Mouse (Mus musculus) spleen, embryonic (tissue): ENCODE measurements at regions not wholly inside any gene's neighbourhood (a gene's known extent, or its start where the extent isn't known, plus 50 kb on each side); places are given as distances from the start of the nearest gene placed in this dataset.

Experiments used
- CTCF ChIA-PET: fragments of 350-600 bp; sonication (Branson Sonifier 250); formaldehyde crosslinking; loops from one replicate; lab custom pipeline; 2022; lab: Charles Lee

DNA sequence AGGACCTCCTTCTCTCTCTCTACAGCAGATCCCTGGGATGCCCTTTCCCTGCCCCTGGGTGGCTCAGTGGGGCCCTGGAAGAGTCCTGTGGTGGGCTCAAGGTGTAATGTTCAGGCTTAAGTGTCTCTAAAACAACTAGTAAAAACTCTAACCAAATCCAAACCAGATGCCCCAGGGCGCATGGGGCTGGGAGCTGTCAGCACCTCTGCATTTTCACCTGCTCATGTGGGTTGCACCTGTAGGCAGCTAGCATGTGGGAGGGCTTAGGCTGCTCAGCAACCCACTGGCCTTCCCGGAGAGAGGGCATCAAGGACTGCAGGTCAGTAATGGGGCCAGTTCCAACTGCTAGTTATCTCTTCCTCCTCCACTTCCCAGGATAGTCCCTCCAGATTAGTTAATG, 104.8 kb upstream of the Gm12830 start:
- CTCF ChIA-PET = no interaction called here

DNA sequence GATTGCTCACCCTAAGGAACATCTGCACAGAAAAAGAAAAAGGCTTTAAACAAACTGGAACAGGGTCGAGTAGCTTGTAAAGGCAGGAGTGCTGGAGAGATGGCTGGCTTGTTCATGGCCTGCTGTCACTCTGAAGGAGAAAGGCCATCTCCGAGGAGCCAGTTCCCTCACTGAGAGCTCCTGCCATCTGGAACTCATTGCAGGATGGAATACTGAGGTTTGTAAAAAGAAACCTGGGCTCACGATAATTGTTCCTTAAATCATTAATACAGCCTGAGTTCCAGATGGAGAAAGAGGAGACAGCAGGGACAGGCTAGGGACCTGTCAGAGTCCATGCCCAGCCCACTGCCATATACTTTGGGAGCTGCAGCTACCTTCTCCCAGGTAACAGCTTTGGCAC, 100.8 kb upstream of the Gm12830 start:
- CTCF ChIA-PET = no interaction called here

DNA sequence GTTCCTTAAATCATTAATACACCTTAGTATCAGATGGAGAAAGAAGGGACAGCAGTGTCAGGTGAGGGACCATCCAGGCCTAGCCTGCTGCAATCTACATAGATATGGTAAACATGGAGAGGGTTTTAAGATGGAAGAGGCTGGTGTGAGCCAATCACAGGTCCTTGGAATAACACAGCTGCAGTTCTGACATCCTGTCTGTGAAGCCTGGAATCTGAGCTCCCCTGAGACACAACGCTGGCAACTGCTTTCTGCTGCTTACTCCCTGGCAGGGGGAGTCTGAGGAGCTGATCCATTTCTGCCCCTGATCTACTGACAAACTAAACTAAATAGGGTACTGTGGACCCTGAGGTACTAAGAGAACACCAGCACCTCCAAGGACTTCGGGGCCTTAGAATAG, 100.1 kb upstream of the Gm12830 start:
- CTCF ChIA-PET = no interaction called here

DNA sequence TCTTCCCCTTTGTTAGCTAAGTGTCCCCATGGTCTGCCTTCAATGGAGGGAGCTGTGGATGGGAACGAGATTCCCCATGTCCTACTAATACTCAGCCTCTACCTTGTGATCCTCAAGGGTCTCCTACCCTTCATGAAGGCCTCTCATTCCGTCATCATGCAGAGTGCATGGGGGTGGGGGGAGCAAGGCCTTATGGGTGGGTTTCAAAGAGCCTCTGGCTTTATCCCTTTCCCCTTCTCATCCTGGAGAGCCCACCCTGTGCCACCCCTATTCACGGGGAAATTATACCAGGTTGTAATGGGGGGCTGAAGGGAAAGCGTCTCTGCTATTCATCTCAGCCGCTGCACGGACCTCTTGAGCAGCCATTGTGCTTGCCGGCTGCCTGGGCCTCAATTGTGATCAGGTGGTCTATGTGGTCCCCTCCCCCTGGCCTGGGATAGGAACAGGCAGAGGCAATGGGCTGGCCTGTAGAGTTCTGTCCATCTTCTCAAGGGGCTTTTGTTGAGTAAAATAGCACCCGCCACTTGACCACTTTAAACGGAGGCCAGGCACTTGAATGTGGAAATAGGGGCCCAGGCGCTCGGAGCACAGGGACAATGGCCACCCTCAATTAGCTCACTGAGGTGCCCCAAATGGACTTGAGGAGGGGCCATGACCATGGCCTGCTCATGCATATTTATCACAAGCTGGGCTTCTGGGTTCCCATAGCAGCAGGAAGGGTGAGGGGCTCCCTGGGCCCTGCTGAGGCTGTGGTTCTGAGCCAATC, 93.1 kb upstream of the Gm12830 start:
- CTCF ChIA-PET = no interaction called here

DNA sequence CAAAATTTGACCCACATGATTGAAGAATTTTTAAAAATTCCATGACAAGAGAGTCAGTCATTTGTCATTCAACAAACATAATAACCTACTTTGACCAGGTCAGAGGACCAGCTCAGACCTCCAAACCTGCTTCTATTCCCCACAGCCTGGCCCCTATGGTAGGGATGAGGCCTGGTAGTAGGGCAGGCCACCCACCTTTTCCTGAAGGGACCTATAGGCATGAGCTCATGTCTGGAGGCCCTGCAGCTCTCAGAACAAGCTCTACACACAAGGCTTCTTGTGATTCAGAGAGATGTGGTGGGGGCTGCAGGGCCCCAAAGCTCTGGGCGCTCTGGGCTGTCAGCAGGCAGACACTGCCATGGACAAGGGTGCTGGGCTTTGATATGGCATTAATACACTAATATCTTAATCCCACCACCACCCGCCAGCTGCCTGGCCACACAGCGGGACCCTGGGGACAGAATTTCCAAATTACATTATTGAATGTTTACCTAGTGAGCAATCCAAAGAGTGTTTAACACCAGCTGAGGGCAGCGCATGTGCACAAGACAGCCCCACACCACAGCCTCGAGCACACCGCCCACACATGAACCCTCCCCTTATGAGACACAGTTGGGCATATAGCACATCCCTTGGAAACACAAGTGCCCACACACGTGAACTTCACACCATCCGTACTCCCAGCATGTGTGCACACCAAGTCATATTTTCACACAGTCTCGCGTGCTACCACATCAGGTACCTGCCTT, 88.1 kb upstream of the Gm12830 start:
- CTCF ChIA-PET = no interaction called here

DNA sequence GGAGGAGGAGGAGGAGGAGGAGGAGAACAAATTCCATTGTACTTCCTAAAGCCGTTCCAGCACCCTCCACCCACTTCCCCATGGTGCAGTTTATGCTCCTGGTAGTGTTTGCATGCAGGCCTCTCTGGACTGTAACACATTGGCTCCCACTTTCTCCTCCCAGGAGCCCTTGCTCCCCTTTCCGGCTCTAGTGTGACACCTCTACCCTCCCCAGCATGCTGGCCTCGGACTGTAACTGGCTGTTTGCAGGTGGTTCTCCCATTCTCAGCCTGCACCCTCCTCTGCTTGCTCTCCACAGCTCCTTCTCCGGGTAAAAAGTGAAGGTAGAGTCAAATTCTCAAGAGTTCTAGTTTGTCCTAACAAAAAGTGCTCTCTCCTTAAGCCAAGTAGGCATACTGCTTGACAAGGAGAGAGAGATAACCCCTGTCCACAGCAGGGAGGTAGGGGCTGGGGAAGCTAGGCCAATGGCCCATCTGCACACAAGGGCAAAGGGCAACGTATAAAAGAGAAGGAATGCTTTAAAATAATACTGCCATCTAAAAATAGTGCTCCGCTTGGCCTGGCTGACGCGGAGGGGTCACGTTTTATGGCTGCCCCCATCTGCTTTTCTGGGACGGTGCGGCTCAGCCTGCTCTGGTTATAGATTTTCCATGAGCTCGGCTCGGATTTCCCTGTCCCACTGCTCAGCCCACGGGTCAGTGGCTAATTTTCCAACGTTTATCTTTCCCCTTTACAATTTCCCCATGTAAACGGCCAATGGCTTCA, 82.4 kb upstream of the Gm12830 start:
- CTCF ChIA-PET = no interaction called here

DNA sequence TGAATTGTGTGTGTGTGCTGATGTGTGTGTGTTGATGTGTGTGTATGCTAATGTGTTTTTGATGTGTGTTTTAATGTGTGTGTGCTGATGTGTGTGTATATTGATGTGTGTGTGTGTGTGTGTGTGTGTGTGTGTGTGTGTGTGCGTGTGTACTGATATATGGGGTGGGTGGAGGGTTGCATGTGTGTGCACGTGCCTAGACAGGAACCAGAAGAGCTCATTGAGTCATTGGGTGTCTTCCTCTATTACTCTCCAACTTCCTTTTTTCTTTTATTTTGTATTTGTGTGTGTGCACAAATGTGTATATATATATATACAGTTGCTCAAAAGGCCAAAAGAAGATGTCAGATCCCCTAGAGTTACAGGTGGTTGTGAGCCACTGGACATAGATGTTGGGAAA, 73.4 kb upstream of the Gm12830 start:
- CTCF ChIA-PET = no interaction called here

DNA sequence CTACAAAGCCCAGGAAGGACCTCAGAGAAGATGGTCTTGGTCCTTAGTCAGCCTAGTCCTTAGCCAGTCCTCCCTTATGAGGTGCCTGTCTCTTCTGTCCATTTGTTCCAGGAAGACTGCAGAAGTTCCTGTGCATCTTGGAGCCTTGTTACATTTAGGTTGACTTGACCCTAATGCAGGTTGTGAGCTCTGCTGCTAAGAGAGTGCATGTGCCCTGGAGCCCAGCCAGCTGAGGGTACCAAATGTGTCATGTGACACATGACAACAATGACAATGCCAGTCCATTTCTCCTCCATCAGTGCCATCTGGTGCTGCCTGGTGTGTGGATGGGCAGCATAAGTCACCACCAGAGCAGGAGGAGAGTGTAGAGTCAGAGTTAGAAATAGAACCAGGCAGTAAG, 61.7 kb upstream of the Gm12830 start:
- CTCF ChIA-PET = no interaction called here

DNA sequence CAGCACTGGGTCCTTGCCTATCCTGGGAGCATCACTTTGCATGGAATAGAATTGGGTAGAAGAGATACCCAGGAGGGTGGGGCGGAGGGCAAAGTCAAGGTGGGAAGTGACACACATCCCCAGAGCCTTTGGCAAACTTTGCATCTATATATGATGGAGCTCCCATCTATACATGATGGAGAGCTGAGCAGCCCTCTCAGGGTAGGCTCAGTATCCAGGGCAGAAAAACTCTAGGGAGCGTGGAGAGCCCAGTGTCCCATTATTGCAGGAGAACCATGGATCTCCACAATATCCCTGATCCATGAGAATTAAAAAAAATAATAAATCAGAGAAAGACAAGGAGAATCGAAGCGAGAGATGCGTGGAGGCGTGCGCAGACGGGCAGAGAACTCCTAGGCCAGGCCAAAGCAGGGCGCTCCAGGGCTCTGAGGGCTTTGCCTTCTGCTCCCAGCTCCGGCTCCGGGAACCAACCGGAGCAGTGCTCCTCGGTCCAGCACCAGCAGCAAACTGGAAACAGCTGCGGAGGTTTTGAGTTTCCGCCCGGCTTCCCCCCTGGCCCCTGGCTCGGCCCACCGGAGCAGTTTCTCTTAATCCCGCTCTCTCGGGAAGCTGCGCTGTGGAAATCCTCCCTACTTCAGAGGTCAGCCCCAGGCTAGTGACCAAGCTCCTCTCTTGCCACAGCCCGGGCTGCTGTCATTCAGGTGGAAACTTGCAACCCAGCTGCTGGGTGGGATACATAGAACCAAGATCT, 54.7 kb upstream of the Gm12830 start:
- CTCF ChIA-PET = no interaction called here
